Mouse (Mus musculus) liver, embryonic 14.5 days (tissue): ENCODE results near the gene Bicd2. TPM values are rescaled to one million over a fixed set of nuclear protein-coding genes. Genes with fewer than 3 reads are reported as not detected.

Source experiments
- ATAC-seq: fragments of 200-750 bp; cut with Nextera tagmentation; 2 replicates; pipeline ENCODE4 v1.8.0; 2017; ENCODE audit warnings: moderate number of reproducible peaks, mild to moderate bottlenecking, moderate library complexity; ENCODE audit not compliant: insufficient read depth
- DNase-seq, 3 experiments: peaks; one replicate each; pipeline ENCODE4 v3.0.0-alpha.2; 2012 to 2013; ENCODE audit warnings: low read depth in 3 of 3, low spot score in 3 of 3
- H3K27ac ChIP-seq: fragments of 300-500 bp; sonication (generic); 2 replicates; pipeline ENCODE4 v1.5.1; 2014; ENCODE audit warnings: moderate library complexity, mild to moderate bottlenecking, control low read depth, inconsistent platforms
- H3K27me3 ChIP-seq: fragments of 300-500 bp; sonication (generic); 2 replicates; pipeline ENCODE4 v1.6.1; 2014; ENCODE audit warnings: mild to moderate bottlenecking, low read length, moderate library complexity; ENCODE audit not compliant: control insufficient read depth, insufficient read depth
- H3K36me3 ChIP-seq: fragments of 300-500 bp; sonication (generic); replicated peaks from 2 replicates; pipeline ENCODE4 v1.6.1; 2014; ENCODE audit warnings: low read depth; ENCODE audit not compliant: control insufficient read depth, insufficient read depth
- H3K4me1 ChIP-seq, 2 experiments: fragments of 200-500 bp in 1 of 2; fragments of 300-500 bp in 1 of 2; sonication (generic) in 1 of 2; replicated peaks; 2 replicates each; pipeline ENCODE4 v1.6.1; 2012 to 2014; ENCODE audit warnings: antibody characterized with exemption in 1 of 2, inconsistent platforms in 1 of 2, low read length in 1 of 2; ENCODE audit not compliant: control insufficient read depth in 2 of 2, insufficient read depth in 2 of 2
- H3K4me2 ChIP-seq: fragments of 300-500 bp; sonication (generic); 2 replicates; pipeline ENCODE4 v1.6.1; 2014; ENCODE audit warnings: low read depth, mild to moderate bottlenecking, control low read depth, moderate library complexity
- H3K4me3 ChIP-seq, 2 experiments: fragments of 200-500 bp in 1 of 2; fragments of 300-500 bp in 1 of 2; sonication (generic) in 1 of 2; 2 replicates each; pipeline ENCODE4 v1.5.1; 2012 to 2014; ENCODE audit warnings: low read depth in 2 of 2, low read length in 2 of 2, mild to moderate bottlenecking in 2 of 2, control low read depth in 1 of 2, inconsistent platforms in 1 of 2, moderate library complexity in 1 of 2; ENCODE audit not compliant: insufficient read depth in 1 of 2
- H3K9ac ChIP-seq: fragments of 300-500 bp; sonication (generic); replicated peaks from 2 replicates; pipeline ENCODE4 v1.6.1; 2014; ENCODE audit warnings: mild to moderate bottlenecking, control low read depth, moderate library complexity
- H3K9me3 ChIP-seq: fragments of 300-500 bp; sonication (generic); 2 replicates; pipeline ENCODE4 v1.6.1; 2016; ENCODE audit warnings: low read length, mixed read lengths; ENCODE audit not compliant: control insufficient read depth
- CTCF ChIP-seq: IDR thresholded peaks from 2 replicates; pipeline ENCODE4 v1.5.1; 2016; ENCODE audit warnings: antibody characterized with exemption, low read depth, control low read depth
- EP300 ChIP-seq: IDR thresholded peaks from 2 replicates; pipeline ENCODE4 v1.6.1; 2016; ENCODE audit warnings: antibody characterized with exemption, low read depth
- WGBS: fragments of 180-500 bp; shearing (Covaris S2); extraction: QIAGEN DNeasy Blood & Tissue Kit; methylation state at CpG from one replicate; pipeline ENCODE4 v1.1.7; 2014; ENCODE audit not compliant: insufficient replicate concordance; 5-methylcytosine and 5-hydroxymethylcytosine counted together
- polyA plus RNA-seq, 2 experiments: library from polyadenylated mRNA; depleted of rRNA in 1 of 2; stranded (reverse) in 1 of 2; unstranded in 1 of 2; fragments of >200 nt; fragmentation: Nextera tagmentation in 1 of 2; extraction: Ambion mirVana in 1 of 2; gene quantifications; 2 replicates each; pipeline versions ENCODE4 v1.2.1 to v1.2.3; 2012 to 2014

Bicd2 gene
- 5.6 and 6.4 TPM in 2 replicates for polyA plus RNA-seq (2012; rRNA removed)
- 5.9 and 7.0 TPM in 2 replicates for polyA plus RNA-seq (2014; fragmentation: Nextera tagmentation; extraction: Ambion mirVana)

GRCm38 (mm10) chr13:49341012-49341830 is at the start of gene Bicd2:
Gene Bicd2, plus strand, starts transcription at chr13:49341585.
- H3K4me2 ChIP-seq: peak within 1 kb of the TSS; percentile 95
- no peaks in the 10 kb centered on the region for H3K9me3 ChIP-seq
- peak within 1 kb of the TSS; percentile 94 to 97 for H3K4me3 ChIP-seq
- peak; percentile 97 to 98 (median 98) for DNase-seq
- no peaks in the 10 kb centered on the region for H3K27me3 ChIP-seq
- H3K9ac ChIP-seq: peak within 1 kb of the TSS; percentile 93
- H3K4me1 ChIP-seq: peaks cover 38 to 39% of the 10 kb centered on the region in 2 experiments
- TF ChIP-seq EP300 (no peak), CTCF (peak; percentile 26; the same call in 1 of the 2 replicates)
- H3K27ac ChIP-seq: peak within 1 kb of the TSS; percentile 41
- ATAC-seq: peak; percentile 99
- no peaks in the 10 kb centered on the region; the same call in 1 of the 2 replicates for H3K36me3 ChIP-seq
- WGBS: under 1% methylated on average over 74 of the region's 74 CpGs

DNA sequence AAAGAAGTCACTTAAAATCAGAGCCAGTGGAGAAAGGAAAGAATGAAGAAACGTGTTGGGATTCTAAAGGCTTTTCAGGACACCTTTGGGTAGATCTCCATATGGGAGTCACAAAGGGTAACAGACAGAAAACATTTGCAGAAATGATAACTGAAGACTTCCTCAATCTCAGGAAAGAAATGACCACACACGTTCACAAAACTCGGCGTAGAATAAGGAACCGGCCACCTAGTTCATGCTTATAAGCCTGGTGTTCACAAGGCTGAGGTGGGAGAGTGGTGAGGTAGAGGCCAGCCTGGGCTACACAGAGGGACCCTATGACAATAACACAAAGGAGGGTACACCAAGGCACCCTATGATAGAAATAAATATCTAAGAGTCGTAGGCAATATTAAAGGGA is 49.4 kb upstream of the Bicd2 start:
- Histone ChIP-seq H3K36me3 (no peaks in the 10 kb centered on the region), H3K4me2 (no peak overlapping the region), H3K9ac (no peak overlapping the region), H3K27ac (no peak overlapping the region), H3K4me1 (no peaks in the 10 kb centered on the region), H3K27me3 (no peaks in the 10 kb centered on the region), H3K9me3 (no peaks in the 10 kb centered on the region), H3K4me3 (no peak overlapping the region)
- 40% methylated on average over 6 of the region's 6 CpGs for WGBS
- ATAC-seq (no peak), DNase-seq (no peak)
- TF ChIP-seq EP300 (no peak), CTCF (no peak)

DNA sequence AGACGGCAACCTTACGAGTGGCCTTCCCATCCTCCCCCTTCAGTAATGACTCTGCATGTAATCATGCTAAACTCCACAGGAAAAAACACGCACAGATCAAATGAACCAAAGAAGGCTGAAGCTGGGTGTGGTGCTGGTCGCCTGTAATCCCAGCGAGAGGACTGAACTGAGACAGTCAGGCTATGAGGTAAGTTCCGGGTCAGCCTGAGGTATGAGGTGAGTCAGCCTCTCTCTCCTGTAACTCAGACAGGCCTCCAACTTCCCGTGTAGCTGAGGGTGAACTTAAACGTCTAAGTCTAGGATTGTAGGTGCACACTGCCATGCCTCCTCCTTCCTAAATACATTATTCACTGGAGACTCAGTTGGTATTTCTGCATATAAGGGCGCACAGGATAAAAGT is 47.3 kb upstream of the Bicd2 start:
- Histone ChIP-seq H3K4me3 (no peak overlapping the region), H3K4me2 (no peak overlapping the region), H3K27ac (no peak overlapping the region), H3K4me1 (peaks cover 0 to 6% of the 10 kb centered on the region in 2 experiments; a peak in 2 of 4 replicates), H3K27me3 (no peaks in the 10 kb centered on the region), H3K9ac (no peak overlapping the region), H3K36me3 (no peaks in the 10 kb centered on the region), H3K9me3 (no peaks in the 10 kb centered on the region)
- no peak for ATAC-seq
- TF ChIP-seq CTCF: no peak
- TF ChIP-seq EP300: no peak
- DNase-seq: no peak
- 63% methylated on average over 9 of the region's 9 CpGs for WGBS

DNA sequence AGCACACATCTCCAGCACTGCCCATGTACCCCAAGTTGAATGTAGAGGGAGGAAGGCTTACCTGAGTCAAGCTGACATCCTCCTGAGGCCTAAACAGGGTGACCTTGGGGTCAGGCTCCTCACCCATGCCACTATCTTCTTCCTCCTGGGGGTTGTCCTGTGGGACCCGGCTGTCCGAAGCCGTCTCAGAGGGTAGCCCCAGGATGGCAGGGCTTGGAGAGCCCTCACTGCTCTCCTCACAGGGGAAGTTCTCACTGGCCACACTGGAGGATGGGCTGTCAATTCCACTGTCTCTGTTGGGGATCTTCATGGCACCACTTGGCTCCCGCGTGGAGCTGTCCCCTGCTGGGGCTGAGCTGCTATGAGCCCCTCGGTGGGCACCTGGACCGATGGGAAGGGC is 45.1 kb upstream of the Bicd2 start:
- H3K4me1 ChIP-seq: peaks cover 0 to 11% of the 10 kb centered on the region in 2 experiments; a peak in 2 of 4 replicates
- H3K4me3 ChIP-seq: no peak overlapping the region
- H3K27me3 ChIP-seq: no peaks in the 10 kb centered on the region
- DNase-seq (no peak), ATAC-seq (no peak)
- TF ChIP-seq EP300 (no peak), CTCF (no peak)
- 69% methylated on average over 7 of the region's 7 CpGs for WGBS
- no peaks in the 10 kb centered on the region for H3K36me3 ChIP-seq
- no peak overlapping the region for H3K27ac ChIP-seq
- no peaks in the 10 kb centered on the region for H3K9me3 ChIP-seq
- H3K4me2 ChIP-seq: no peak overlapping the region
- no peak overlapping the region for H3K9ac ChIP-seq

- Histone ChIP-seq H3K4me3 (no peak overlapping the region), H3K9ac (no peak overlapping the region), H3K4me1 (peaks cover 0 to 11% of the 10 kb centered on the region in 2 experiments; a peak in 2 of 4 replicates), H3K27ac (no peak overlapping the region), H3K36me3 (no peaks in the 10 kb centered on the region), H3K27me3 (no peaks in the 10 kb centered on the region), H3K4me2 (no peak overlapping the region), H3K9me3 (no peaks in the 10 kb centered on the region)
- 38% methylated on average over 14 of the region's 14 CpGs for WGBS
- no peak for ATAC-seq
- TF ChIP-seq EP300 (no peak), CTCF (no peak)
- no peak for DNase-seq
Measured at GRCm38 (mm10) chr13:49298514-49299381, 42.6 kb upstream of the Bicd2 start.
